In genomic region chr16:4647651-4648141, GRCm38 (mm10) we compare ENCODE assay signal across 10 mouse cellular contexts. TPM values are rescaled to one million over a fixed set of nuclear protein-coding genes. Genes with fewer than 3 reads are reported as not detected.
DNase-seq lines count a peak whose midpoint lies in the region; ATAC-seq lines count a peak whose summit lies in the region.
"Had no signal": no experiment of that assay in that cellular context is flagged by ENCODE, and none has a peak within 500 bp of the region (broad histone marks: within the 10 kb centered on the region; RNA-seq: fewer than 3 reads in every experiment).

No protein-coding gene starts in this region.

- peaks cover 14% of the 10 kb centered on the region for H3K4me1 ChIP-seq in liver, embryonic 11.5 days (replicated peaks; ENCODE audit: control insufficient read depth, insufficient read depth, low read length)
- H3K4me1 ChIP-seq in liver, embryonic 12.5 days: peaks cover 14% of the 10 kb centered on the region
- peaks cover 93% of the 10 kb centered on the region for H3K4me1 ChIP-seq in embryonic facial prominence, embryonic 15.5 days

- 0 out of 2 replicates have a peak overlapping the region, but pooled peaks have one; percentile 3 for H3K27ac ChIP-seq in liver, embryonic 11.5 days (ENCODE audit: low read depth, low read length)
- H3K27ac ChIP-seq in liver, embryonic 12.5 days: no peak overlapping the region
- peak overlapping the region; percentile 80 for H3K27ac ChIP-seq in embryonic facial prominence, embryonic 15.5 days (replicated peaks)

- no peak overlapping the region for H3K4me3 ChIP-seq in liver, embryonic 11.5 days (ENCODE audit: low read depth, low read length)
- no peak overlapping the region for H3K4me3 ChIP-seq in liver, embryonic 12.5 days
- H3K4me3 ChIP-seq in embryonic facial prominence, embryonic 15.5 days (replicated peaks): no peak overlapping the region
- H3K4me3 ChIP-seq: erythroblast, embryonic 14.5 days had no signal

- H3K36me3 ChIP-seq in liver, embryonic 11.5 days (ENCODE audit: control insufficient read depth, insufficient read depth, low read length): peaks cover 17% of the 10 kb centered on the region
- H3K36me3 ChIP-seq in liver, embryonic 12.5 days: peaks cover 60% of the 10 kb centered on the region
- peaks cover 43% of the 10 kb centered on the region for H3K36me3 ChIP-seq in embryonic facial prominence, embryonic 15.5 days

- intact Hi-C loops in heart, postnatal 36 days (cut with DNase I): no loop called here
- intact Hi-C loops in left cerebral cortex, postnatal 25 days (cut with DNase I): no loop called here

- 70% methylated on average over 13 of the region's 13 CpGs for WGBS in liver, embryonic 11.5 days
- WGBS in liver, embryonic 12.5 days (ENCODE audit: insufficient replicate concordance): 71% methylated on average over 13 of the region's 13 CpGs
- 47% methylated on average over 13 of the region's 13 CpGs for WGBS in embryonic facial prominence, embryonic 15.5 days

- no peaks in the 10 kb centered on the region for H3K27me3 ChIP-seq in liver, embryonic 11.5 days (replicated peaks; ENCODE audit: control insufficient read depth, insufficient read depth, low read length)
- H3K27me3 ChIP-seq in liver, embryonic 12.5 days (replicated peaks): no peaks in the 10 kb centered on the region
- H3K27me3 ChIP-seq in embryonic facial prominence, embryonic 15.5 days: no peaks in the 10 kb centered on the region
- H3K27me3 ChIP-seq: Patski had no signal

- ATAC-seq in liver, embryonic 11.5 days (replicated peaks; ENCODE audit: low FRiP score): no peak
- no peak for ATAC-seq in liver, embryonic 12.5 days
- ATAC-seq in embryonic facial prominence, embryonic 15.5 days (ENCODE audit: insufficient number of reproducible peaks, low FRiP score, low TSS enrichment, low read depth): peak; percentile 20
- no peak for ATAC-seq in megakaryocyte, adult 5-6 weeks (ENCODE audit: poor library complexity, severe bottlenecking)
- ATAC-seq: Patski had no signal

- no peak for DNase-seq in liver, embryonic 11.5 days (ENCODE audit: low spot score)
- DNase-seq in heart, postnatal 36 days: peak; percentile 53 to 61
- DNase-seq in skeletal muscle tissue, adult 2 months (ENCODE audit: low read depth, low spot score): peak; percentile 79
- no peak for DNase-seq in embryo, embryonic 11 days
- no peak for DNase-seq in left cerebral cortex, postnatal 25 days (ENCODE audit: low spot score in 2 of 2)

- no peaks in the 10 kb centered on the region for H3K9me3 ChIP-seq in liver, embryonic 11.5 days (ENCODE audit: control insufficient read depth, low read length)
- H3K9me3 ChIP-seq in liver, embryonic 12.5 days (replicated peaks): no peaks in the 10 kb centered on the region
- H3K9me3 ChIP-seq in embryonic facial prominence, embryonic 15.5 days (replicated peaks): no peaks in the 10 kb centered on the region

- H3K4me2 ChIP-seq in liver, embryonic 11.5 days: no peak overlapping the region
- no peak overlapping the region for H3K4me2 ChIP-seq in liver, embryonic 12.5 days
- H3K4me2 ChIP-seq in embryonic facial prominence, embryonic 15.5 days (replicated peaks): peak overlapping the region; percentile 15; the same call in 1 of the 2 replicates

- H3K9ac ChIP-seq in liver, embryonic 11.5 days (ENCODE audit: low read depth, low read length): no peak overlapping the region
- H3K9ac ChIP-seq in liver, embryonic 12.5 days: no peak overlapping the region
- peak overlapping the region; percentile 15; the same call in 1 of the 2 replicates for H3K9ac ChIP-seq in embryonic facial prominence, embryonic 15.5 days

RNA-seq across cellular contexts. Expression of gene Dnaja3, which starts 7.9 kb away (rescaled TPM):
- polyA plus RNA-seq in liver, embryonic 11.5 days (2014; fragmentation: Nextera tagmentation; extraction: Ambion mirVana): 104 and 111 TPM in 2 replicates
- 69.2 and 74.2 TPM in 2 replicates for polyA plus RNA-seq in liver, embryonic 12.5 days (2016; fragmentation: Nextera tagmentation; extraction: Ambion mirVana)
- 61.2 and 62.6 TPM in 2 replicates for polyA plus RNA-seq in embryonic facial prominence, embryonic 15.5 days (2015; fragmentation: Nextera tagmentation; extraction: Ambion mirVana)
- 100 to 1,000 TPM; 143 to 164 TPM for total RNA-seq in heart, postnatal 36 days (2021)
- 10.1 and 11.9 TPM in 2 replicates for total RNA-seq in megakaryocyte, adult 5-6 weeks (2015)
- total RNA-seq in megakaryocyte, adult 5-6 weeks (2017): 26.1 and 27.8 TPM in 2 replicates
- total RNA-seq in left cerebral cortex, postnatal 25 days (2021): 10 to 100 TPM; 62.2 to 63.3 TPM

RNA-seq across cellular contexts. Expression of gene Vasn, which starts 8.0 kb away (rescaled TPM):
- polyA plus RNA-seq in liver, embryonic 11.5 days (2014; fragmentation: Nextera tagmentation; extraction: Ambion mirVana): 9.3 and 9.4 TPM in 2 replicates
- 4.7 and 5.0 TPM in 2 replicates for polyA plus RNA-seq in liver, embryonic 12.5 days (2016; fragmentation: Nextera tagmentation; extraction: Ambion mirVana)
- polyA plus RNA-seq in embryonic facial prominence, embryonic 15.5 days (2015; fragmentation: Nextera tagmentation; extraction: Ambion mirVana): 33.7 and 36.8 TPM in 2 replicates
- 10 to 100 TPM in 1 of 2 experiments, 1 to 10 TPM in 1; 9.2 to 11.0 TPM for total RNA-seq in heart, postnatal 36 days (2021)
- total RNA-seq in megakaryocyte, adult 5-6 weeks (2015): not detected in 2 replicates
- 0.12 TPM in 1 of 2 replicates, not detected in the other for total RNA-seq in megakaryocyte, adult 5-6 weeks (2017)
- 1 to 10 TPM; 7.5 to 9.9 TPM for total RNA-seq in left cerebral cortex, postnatal 25 days (2021)

RNA-seq across cellular contexts. Expression of gene Pam16, which starts 22.9 kb away (rescaled TPM):
- polyA plus RNA-seq in liver, embryonic 11.5 days (2014; fragmentation: Nextera tagmentation; extraction: Ambion mirVana): 110 and 116 TPM in 2 replicates
- 76.2 and 81.9 TPM in 2 replicates for polyA plus RNA-seq in liver, embryonic 12.5 days (2016; fragmentation: Nextera tagmentation; extraction: Ambion mirVana)
- polyA plus RNA-seq in embryonic facial prominence, embryonic 15.5 days (2015; fragmentation: Nextera tagmentation; extraction: Ambion mirVana): 83.4 and 107 TPM in 2 replicates
- total RNA-seq in heart, postnatal 36 days (2021): 100 to 1,000 TPM; 134 to 150 TPM
- total RNA-seq in megakaryocyte, adult 5-6 weeks (2015): 30.8 and 42.8 TPM in 2 replicates
- total RNA-seq in megakaryocyte, adult 5-6 weeks (2017): 18.1 and 24.3 TPM in 2 replicates
- total RNA-seq in left cerebral cortex, postnatal 25 days (2021): 10 to 100 TPM; 67.5 to 92.8 TPM

RNA-seq across cellular contexts. Expression of gene Coro7, which starts 31.9 kb away (rescaled TPM):
- 17.4 and 18.7 TPM in 2 replicates for polyA plus RNA-seq in liver, embryonic 11.5 days (2014; fragmentation: Nextera tagmentation; extraction: Ambion mirVana)
- polyA plus RNA-seq in liver, embryonic 12.5 days (2016; fragmentation: Nextera tagmentation; extraction: Ambion mirVana): 11.3 and 11.9 TPM in 2 replicates
- polyA plus RNA-seq in embryonic facial prominence, embryonic 15.5 days (2015; fragmentation: Nextera tagmentation; extraction: Ambion mirVana): 17.2 and 21.4 TPM in 2 replicates
- total RNA-seq in heart, postnatal 36 days (2021): 10 to 100 TPM; 13.0 to 13.7 TPM
- 68.6 and 74.5 TPM in 2 replicates for total RNA-seq in megakaryocyte, adult 5-6 weeks (2015)
- 40.2 and 49.1 TPM in 2 replicates for total RNA-seq in megakaryocyte, adult 5-6 weeks (2017)
- total RNA-seq in left cerebral cortex, postnatal 25 days (2021): 10 to 100 TPM; 82.0 to 92.7 TPM

RNA-seq across cellular contexts. Expression of gene Glis2, which starts 53.2 kb away (rescaled TPM):
- 10.8 and 11.7 TPM in 2 replicates for polyA plus RNA-seq in liver, embryonic 11.5 days (2014; fragmentation: Nextera tagmentation; extraction: Ambion mirVana)
- polyA plus RNA-seq in liver, embryonic 12.5 days (2016; fragmentation: Nextera tagmentation; extraction: Ambion mirVana): 6.1 and 7.3 TPM in 2 replicates
- 33.2 and 33.4 TPM in 2 replicates for polyA plus RNA-seq in embryonic facial prominence, embryonic 15.5 days (2015; fragmentation: Nextera tagmentation; extraction: Ambion mirVana)
- total RNA-seq in heart, postnatal 36 days (2021): 10 to 100 TPM; 16.0 to 16.7 TPM
- total RNA-seq in megakaryocyte, adult 5-6 weeks (2015): 0.80 TPM in 2 replicates
- total RNA-seq in megakaryocyte, adult 5-6 weeks (2017): 0.28 and 0.51 TPM in 2 replicates
- 10 to 100 TPM; 11.7 to 12.4 TPM for total RNA-seq in left cerebral cortex, postnatal 25 days (2021)

Comparison
In these comparisons a context has a peak if more than half of its experiments do, and no peak if none do; other contexts are left out.
1. DNase-seq: peak in heart, postnatal 36 days (2 of 2) and skeletal muscle tissue, adult 2 months (single experiment); none in liver, embryonic 11.5 days (single experiment), embryo, embryonic 11 days (single experiment) and left cerebral cortex, postnatal 25 days (0 of 2).
2. RNA of gene Vasn, which starts 8.0 kb away (total RNA-seq): 9.2 to 11.0 TPM in heart, postnatal 36 days and 7.5 to 9.9 TPM in left cerebral cortex, postnatal 25 days; 0.12 TPM in megakaryocyte, adult 5-6 weeks; every median in the first group is over 4 times any median in the second.